Mouse (Mus musculus): ENCODE data around the gene Elac2.
A peak's percentile ranks its signal among the peaks of the same experiment; 100 is the strongest.

Gene Elac2

DNA sequence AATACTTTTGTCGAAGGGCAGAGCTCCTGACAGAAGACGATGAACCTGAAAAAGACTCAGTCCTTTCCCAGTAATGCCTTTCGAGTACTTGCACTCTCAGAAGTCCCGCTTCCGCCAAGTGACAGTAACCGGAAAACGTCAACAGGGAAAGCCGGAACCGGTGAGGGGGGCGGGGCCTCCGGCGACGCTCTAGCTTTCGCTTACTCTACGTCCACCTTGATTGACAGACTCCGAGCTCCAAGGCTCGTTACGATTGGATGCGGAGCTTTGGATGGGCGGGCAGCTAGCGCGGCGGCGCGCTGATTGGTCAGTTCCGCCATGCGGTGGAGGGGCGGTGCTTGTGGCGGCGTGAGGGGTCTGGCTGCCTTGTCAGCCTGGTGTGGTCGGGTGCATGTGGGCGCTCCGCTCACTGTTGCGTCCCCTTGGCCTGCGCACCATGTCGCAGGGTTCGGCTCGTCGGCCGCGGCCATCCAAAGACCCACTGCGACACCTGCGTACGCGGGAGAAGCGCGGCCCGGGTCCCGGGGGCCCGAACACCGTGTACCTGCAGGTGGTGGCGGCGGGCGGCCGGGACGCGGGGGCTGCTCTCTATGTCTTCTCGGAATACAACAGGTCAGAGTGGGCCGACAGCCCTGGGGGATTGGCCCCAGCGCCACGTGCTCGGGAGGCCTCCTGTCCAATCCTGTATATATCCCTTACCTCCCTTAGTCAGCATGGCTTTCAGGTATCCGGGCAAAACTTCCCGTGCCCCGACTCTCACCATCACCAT lies at the start of gene Elac2:
Gene Elac2, plus strand, starts transcription at position 319 of the 769 bp plus-strand sequence.
- peak; percentile 98 for DNase-seq (ENCODE audit: low read depth, low spot score)

DNA sequence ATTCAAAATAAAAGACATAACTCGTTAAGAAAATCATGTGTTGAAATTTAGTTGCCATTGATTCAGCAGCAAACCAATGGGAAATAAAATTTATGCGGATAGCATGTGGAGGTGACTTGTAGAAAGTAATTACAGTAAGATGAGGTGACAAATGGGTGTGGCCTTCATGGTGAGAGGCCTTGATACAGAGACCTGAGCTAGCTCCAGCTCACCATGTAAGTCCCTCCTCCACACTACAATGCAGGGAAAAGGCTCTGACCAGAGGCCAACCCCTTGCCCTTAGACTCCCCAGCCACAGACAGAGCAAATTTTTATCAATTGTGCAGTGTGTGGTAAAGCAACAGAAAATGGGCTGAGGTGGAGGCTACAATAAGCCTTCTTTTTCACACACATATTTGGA lies 49.7 kb upstream of the Elac2 start:
- no peak for DNase-seq (ENCODE audit: low read depth, low spot score)

DNA sequence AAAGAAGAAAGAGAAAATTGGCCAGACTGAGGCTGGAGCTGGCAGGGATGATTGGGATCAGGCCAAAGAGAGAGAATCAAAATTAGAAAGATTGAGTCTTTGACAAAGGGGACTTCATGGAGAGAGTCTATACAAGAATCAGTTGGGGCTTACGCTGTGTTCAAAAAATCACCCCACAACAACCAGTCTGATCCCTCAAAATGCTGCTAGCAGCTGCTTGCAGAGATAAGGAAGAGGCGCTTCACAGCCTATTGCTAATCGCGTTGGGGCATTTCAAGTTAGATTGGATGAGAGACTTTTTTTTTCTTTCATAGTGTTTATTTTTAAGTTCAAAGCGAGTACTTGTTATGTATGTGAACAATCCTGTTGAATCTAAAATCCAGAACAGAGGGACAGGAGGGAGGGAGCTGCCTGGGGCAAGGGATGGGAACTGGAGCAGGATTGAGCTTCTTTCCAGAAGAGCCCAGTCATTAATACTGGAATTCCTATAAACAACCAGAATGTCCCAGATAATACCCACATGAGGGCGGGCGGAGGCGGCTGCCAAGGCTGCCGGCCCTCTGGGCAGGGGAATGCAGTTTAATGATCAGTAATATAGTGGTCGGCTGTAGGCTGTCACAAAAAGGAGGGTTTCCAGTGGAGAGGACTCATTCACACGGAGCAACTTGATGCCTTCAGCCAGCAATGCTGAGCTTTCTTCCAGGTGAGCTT lies 47.6 kb upstream of the Elac2 start:
- DNase-seq (ENCODE audit: low read depth, low spot score) = no peak

DNA sequence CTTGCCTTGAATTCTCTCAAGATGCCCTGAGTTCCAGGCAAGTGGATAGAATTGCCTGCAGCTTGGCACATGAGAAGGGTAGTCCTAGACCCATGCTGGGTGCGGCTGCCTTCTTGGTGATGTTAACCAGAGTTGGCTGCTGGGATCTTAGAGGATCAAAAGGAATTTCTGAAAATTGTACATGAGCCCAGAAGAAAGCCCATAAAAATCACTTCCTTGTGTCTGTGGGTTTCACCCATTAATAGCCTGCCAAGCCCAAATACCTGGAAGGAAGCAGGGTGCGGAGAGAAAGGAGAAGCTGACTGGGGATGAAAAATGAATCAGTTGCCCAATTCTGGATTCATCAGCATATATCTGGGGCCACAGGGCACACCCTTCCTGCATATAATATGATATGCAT lies 41.6 kb upstream of the Elac2 start:
- no peak for DNase-seq (ENCODE audit: low read depth, low spot score)

- DNase-seq (ENCODE audit: low read depth, low spot score) = no peak
Measured at GRCm38 (mm10) chr11:64941193-64941592, 37.6 kb upstream of the Elac2 start.

DNA sequence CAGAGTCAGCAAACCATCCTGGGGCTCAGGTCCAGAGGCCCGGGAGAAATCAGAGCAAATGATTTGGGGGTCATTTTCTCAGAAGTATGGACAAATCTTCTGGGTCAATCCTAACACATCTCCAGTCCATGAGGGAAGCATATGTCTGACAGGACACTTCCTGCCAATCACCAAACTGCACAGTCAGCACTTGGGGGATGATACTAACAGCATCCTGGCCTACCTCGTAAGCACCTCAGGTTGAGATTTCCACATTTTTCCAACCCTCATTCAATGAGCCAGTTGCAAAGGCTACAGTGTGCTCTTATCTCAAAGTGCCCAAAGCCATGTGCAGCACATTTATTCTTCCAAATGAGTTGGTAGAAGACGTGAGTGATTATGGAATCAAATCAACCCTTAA lies 29.1 kb upstream of the Elac2 start:
- DNase-seq (ENCODE audit: low read depth, low spot score) = no peak

- no peak for DNase-seq (ENCODE audit: low read depth, low spot score)
Measured at GRCm38 (mm10) chr11:64956962-64957729, 21.7 kb upstream of the Elac2 start.

- DNase-seq (ENCODE audit: low read depth, low spot score) = no peak
Measured at GRCm38 (mm10) chr11:64962629-64963028, 16.2 kb upstream of the Elac2 start.

- no peak for DNase-seq (ENCODE audit: low read depth, low spot score)
Measured at GRCm38 (mm10) chr11:64968507-64968906, 10.3 kb upstream of the Elac2 start.

DNA sequence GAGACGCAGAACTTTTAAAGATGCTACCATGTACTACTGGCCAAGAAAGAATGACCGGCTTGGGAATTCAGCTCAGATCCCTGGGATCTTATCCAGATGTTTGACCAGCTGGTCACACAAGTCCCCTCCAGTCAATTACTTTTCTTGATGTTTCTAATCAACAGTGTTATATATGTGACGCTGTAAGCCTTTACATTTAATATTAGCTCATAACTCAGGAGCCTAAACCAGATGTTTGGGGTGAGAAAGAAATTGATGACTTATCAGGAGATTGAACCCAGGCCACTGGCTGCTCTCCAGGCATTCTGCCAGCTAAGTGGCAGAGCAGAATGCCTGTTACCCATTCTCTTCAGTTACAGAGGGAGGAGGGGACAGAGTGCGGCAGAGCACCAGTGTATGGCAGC lies 9.9 kb upstream of the Elac2 start:
- DNase-seq (ENCODE audit: low read depth, low spot score) = no peak

- DNase-seq (ENCODE audit: low read depth, low spot score) = no peak
Measured at GRCm38 (mm10) chr11:64971471-64971988, 7.3 kb upstream of the Elac2 start.

DNA sequence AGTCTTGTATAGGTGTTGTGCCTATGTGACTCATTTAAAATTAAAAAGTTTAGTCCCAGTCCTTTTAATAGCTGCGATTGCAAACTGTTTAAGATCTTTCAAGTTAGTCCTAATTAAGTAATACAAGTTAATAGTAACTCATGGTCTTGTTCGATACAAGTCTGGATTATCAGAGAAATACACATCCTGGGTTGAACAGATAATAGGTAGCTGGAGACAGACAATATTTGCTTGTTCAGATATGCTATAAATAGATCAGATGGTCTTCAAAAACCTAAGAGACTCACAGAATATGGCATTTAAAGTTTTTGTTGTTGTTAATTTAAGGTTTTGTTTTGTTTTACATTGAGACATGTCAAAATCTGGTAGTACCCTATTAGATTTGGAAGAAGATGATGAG lies 6.4 kb upstream of the Elac2 start:
- no peak for DNase-seq (ENCODE audit: low read depth, low spot score)

DNA sequence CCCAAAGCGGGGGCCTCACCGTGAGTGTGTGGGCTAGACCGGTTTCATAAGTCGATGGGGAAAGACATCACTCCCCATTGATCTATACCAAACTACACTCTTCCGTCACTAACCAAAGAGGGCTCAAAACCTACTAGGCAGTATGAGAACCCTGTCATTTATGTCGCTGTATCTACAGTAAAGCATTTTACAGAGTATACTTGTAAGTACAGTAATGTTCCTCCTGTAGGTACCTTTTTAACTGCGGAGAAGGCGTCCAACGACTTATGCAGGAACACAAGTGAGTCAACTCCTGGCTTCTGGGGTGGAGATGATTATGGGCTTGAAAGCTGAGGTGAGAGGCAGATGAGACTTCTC lies 629 bp downstream of the Elac2 start:
- DNase-seq (ENCODE audit: low read depth, low spot score) = no peak

GRCm38 (mm10) chr11:64988556-64988955 lies 9.7 kb downstream of the Elac2 start:
- DNase-seq (ENCODE audit: low read depth, low spot score) = no peak

GRCm38 (mm10) chr11:64998439-64998838 lies 19.6 kb downstream of the Elac2 start:
- no peak for DNase-seq (ENCODE audit: low read depth, low spot score)

DNA sequence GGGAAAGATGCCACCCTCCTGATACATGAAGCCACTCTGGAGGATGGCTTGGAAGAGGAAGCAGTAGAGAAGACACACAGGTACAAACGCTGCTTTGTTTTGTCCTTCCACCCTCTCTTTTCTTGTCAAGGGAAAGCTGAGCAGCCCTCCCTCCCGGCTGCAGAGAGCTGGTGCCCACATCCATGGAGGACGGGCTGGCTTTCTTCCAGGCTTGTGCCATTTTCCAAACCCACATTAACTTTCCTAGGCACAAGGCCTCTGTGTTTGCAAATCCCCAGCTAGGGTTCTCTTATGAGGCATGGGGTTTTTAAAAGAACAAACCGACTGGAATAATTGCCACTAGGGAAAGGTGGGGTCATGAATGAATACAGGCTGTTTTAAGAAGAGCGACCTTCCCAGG lies 20.8 kb downstream of the Elac2 start:
- DNase-seq (ENCODE audit: low read depth, low spot score) = no peak

DNA sequence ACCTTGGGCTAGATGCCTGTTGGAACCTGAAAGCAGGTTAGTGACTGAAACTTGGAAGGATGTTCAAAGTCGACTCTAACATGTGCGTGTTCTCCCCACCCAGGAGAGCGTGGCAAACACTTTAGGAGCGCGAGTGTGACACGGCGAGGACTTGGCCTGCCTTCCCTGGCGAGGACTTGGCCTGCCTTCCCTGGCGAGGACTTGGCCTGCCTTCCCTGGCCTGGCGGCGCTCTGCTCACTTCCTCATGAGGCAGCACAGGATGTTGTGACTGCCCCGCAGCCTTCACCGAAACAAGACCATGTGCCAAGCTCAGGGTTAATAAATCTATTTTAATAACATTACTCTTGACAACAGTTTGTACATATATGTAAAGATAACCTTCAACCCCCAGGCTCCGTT lies 22.9 kb downstream of the Elac2 start:
- no peak for DNase-seq (ENCODE audit: low read depth, low spot score)

DNA sequence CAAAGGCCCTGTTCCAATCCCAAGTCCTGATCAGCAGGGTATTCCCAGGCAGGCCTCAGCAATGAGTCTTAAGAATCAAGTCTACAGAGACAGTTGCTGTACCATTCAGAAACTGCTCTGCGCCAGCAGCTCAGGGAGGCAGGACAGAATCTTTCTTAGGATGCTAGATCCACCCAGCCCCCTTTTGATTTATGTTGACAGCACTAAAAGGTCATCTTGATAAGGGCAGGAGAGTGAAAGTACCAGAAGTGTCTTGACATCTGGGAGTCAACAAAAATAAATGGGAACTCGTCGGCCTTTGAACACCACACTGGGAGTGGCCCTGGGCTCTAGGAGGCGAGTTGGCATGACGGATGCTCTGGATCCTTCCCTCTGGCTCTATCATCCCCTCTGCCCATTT lies 24.8 kb downstream of the Elac2 start:
- no peak for DNase-seq (ENCODE audit: low read depth, low spot score)

GRCm38 (mm10) chr11:65004836-65005235 lies 26.0 kb downstream of the Elac2 start:
- no peak for DNase-seq (ENCODE audit: low read depth, low spot score)

DNA sequence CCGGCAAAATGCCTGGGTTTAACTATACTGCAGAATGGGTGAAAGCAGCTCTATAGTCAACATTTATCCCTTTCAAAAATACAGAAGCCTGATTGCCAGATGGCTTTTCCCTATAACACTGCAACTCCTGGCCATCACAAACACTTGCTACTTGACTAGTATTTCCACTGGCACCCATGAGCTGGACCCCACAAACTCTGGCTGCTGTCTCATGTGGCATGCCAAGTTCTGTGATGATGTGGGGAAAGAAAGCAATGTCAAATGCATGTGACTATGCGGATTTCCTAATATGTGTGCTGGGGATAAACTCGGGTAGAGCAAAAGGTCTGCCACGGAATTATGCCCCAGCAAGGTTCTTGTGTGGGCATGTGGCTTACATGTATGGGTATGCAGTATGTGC lies 27.2 kb downstream of the Elac2 start:
- no peak for DNase-seq (ENCODE audit: low read depth, low spot score)

- DNase-seq (ENCODE audit: low read depth, low spot score) = no peak
Measured at GRCm38 (mm10) chr11:65013906-65014305, 35.1 kb downstream of the Elac2 start.

- no peak for DNase-seq (ENCODE audit: low read depth, low spot score)
Measured at GRCm38 (mm10) chr11:65016754-65017153, 37.9 kb downstream of the Elac2 start.
